Mouse (Mus musculus): ENCODE data around the gene Mpv17l2.

GRCm38 (mm10) chr8:70723486-70724210 is 37.1 kb downstream of the Mpv17l2 start, which contains the start of gene Pde4c:
- TF ChIP-seq POLR2A (IDR thresholded peaks at IDR 0.05; ENCODE audit: insufficient read depth, low read depth, low read length) (no peak), CTCF (IDR thresholded peaks at IDR 0.05; ENCODE audit: insufficient read depth, low read depth, low read length) (no peak)
